In genomic region chrX:102933571-102934394, GRCm38 (mm10) we compare ENCODE assay signal across 9 mouse cellular contexts. TPM values are rescaled to one million over a fixed set of nuclear protein-coding genes. Genes with fewer than 3 reads are reported as not detected.
DNase-seq lines count a peak whose midpoint lies in the region; ATAC-seq and TF ChIP-seq lines count a peak whose summit lies in the region.
"Had no signal": no experiment of that assay in that cellular context is flagged by ENCODE, and none has a peak within 500 bp of the region (broad histone marks: within the 10 kb centered on the region; RNA-seq: fewer than 3 reads in every experiment).

No protein-coding gene starts in this region.

- H3K4me3 ChIP-seq in lung, adult 2 months (replicated peaks; ENCODE audit: extremely low read depth, low read depth, low read length), result peak overlapping the region; percentile 37
- peak overlapping the region; percentile 53 for H3K4me3 ChIP-seq in heart, embryonic 11.5 days (ENCODE audit: low read depth, low read length)
- peak overlapping the region; percentile 57 for H3K4me3 ChIP-seq in kidney, embryonic 16.5 days (ENCODE audit: low read length)
- peak overlapping the region; percentile 50 for H3K4me3 ChIP-seq in liver, embryonic 11.5 days (ENCODE audit: low read depth, low read length)
- H3K4me3 ChIP-seq in neural tube, embryonic 14.5 days (ENCODE audit: low read depth, low read length), result peak overlapping the region; percentile 47

- no peak for TF ChIP-seq CTCF in lung, adult 2 months (IDR thresholded peaks at IDR 0.05; ENCODE audit: insufficient read depth, low read length)

- H3K9ac ChIP-seq in heart, embryonic 11.5 days (ENCODE audit: low read depth, low read length), result peak overlapping the region; percentile 56; the same call in 1 of the 2 replicates
- H3K9ac ChIP-seq in kidney, embryonic 16.5 days (replicated peaks; ENCODE audit: low read length), result peak overlapping the region; percentile 68
- 0 out of 2 replicates have a peak overlapping the region, but pooled peaks have one; percentile 25 for H3K9ac ChIP-seq in liver, embryonic 11.5 days (ENCODE audit: low read depth, low read length)
- H3K9ac ChIP-seq in neural tube, embryonic 14.5 days (replicated peaks; ENCODE audit: low read depth, low read length), result peak overlapping the region; percentile 76

- H3K9me3 ChIP-seq in heart, embryonic 11.5 days (replicated peaks; ENCODE audit: control insufficient read depth, low read length), result no peaks in the 10 kb centered on the region
- H3K9me3 ChIP-seq in kidney, embryonic 16.5 days (ENCODE audit: low read length), result no peaks in the 10 kb centered on the region
- no peaks in the 10 kb centered on the region for H3K9me3 ChIP-seq in liver, embryonic 11.5 days (ENCODE audit: control insufficient read depth, low read length)
- H3K9me3 ChIP-seq in neural tube, embryonic 14.5 days (ENCODE audit: control insufficient read depth, low read length), result no peaks in the 10 kb centered on the region

- no peak for TF ChIP-seq POLR2A in lung, adult 2 months (IDR thresholded peaks at IDR 0.05; ENCODE audit: borderline replicate concordance, extremely low read depth, low read depth, low read length)

- H3K36me3 ChIP-seq in heart, embryonic 11.5 days (ENCODE audit: control insufficient read depth, insufficient read depth, low read length), result no peaks in the 10 kb centered on the region
- H3K36me3 ChIP-seq in kidney, embryonic 16.5 days (ENCODE audit: insufficient read depth, low read length), result no peaks in the 10 kb centered on the region
- H3K36me3 ChIP-seq in liver, embryonic 11.5 days (ENCODE audit: control insufficient read depth, insufficient read depth, low read length), result no peaks in the 10 kb centered on the region
- no peaks in the 10 kb centered on the region for H3K36me3 ChIP-seq in neural tube, embryonic 14.5 days (ENCODE audit: control insufficient read depth, insufficient read depth, low read length)

- H3K27ac ChIP-seq in heart, embryonic 11.5 days (ENCODE audit: low read depth, low read length), result no peak overlapping the region
- no peak overlapping the region for H3K27ac ChIP-seq in kidney, embryonic 16.5 days (ENCODE audit: low read length)
- no peak overlapping the region for H3K27ac ChIP-seq in liver, embryonic 11.5 days (ENCODE audit: low read depth, low read length)
- H3K27ac ChIP-seq in neural tube, embryonic 14.5 days (ENCODE audit: low read depth, low read length), result no peak overlapping the region

- H3K4me1 ChIP-seq in lung, adult 2 months (ENCODE audit: control insufficient read depth, insufficient read depth, low read length), result no peaks in the 10 kb centered on the region
- H3K4me1 ChIP-seq in heart, embryonic 11.5 days (ENCODE audit: control insufficient read depth, insufficient read depth, low read length), result no peaks in the 10 kb centered on the region
- no peaks in the 10 kb centered on the region for H3K4me1 ChIP-seq in kidney, embryonic 16.5 days (ENCODE audit: insufficient read depth, low read length)
- no peaks in the 10 kb centered on the region for H3K4me1 ChIP-seq in liver, embryonic 11.5 days (replicated peaks; ENCODE audit: control insufficient read depth, insufficient read depth, low read length)
- H3K4me1 ChIP-seq in neural tube, embryonic 14.5 days (ENCODE audit: control insufficient read depth, insufficient read depth, low read length), result no peaks in the 10 kb centered on the region

- H3K4me2 ChIP-seq in heart, embryonic 11.5 days, result peak overlapping the region; percentile 82
- H3K4me2 ChIP-seq in kidney, embryonic 16.5 days (replicated peaks; ENCODE audit: low read depth, low read length), result peak overlapping the region; percentile 76
- peak overlapping the region; percentile 70 for H3K4me2 ChIP-seq in liver, embryonic 11.5 days
- peak overlapping the region; percentile 52 for H3K4me2 ChIP-seq in neural tube, embryonic 14.5 days (ENCODE audit: low read depth, low read length)

- H3K27me3 ChIP-seq in heart, embryonic 11.5 days (ENCODE audit: control insufficient read depth, insufficient read depth, low read length), result peaks cover 18% of the 10 kb centered on the region
- H3K27me3 ChIP-seq in kidney, embryonic 16.5 days (ENCODE audit: insufficient read depth, low read length), result peaks cover 15% of the 10 kb centered on the region
- peaks cover 30% of the 10 kb centered on the region for H3K27me3 ChIP-seq in liver, embryonic 11.5 days (replicated peaks; ENCODE audit: control insufficient read depth, insufficient read depth, low read length)
- 0 out of 2 replicates have a peak, but pooled peaks cover 2% of the 10 kb centered on the region for H3K27me3 ChIP-seq in neural tube, embryonic 14.5 days (ENCODE audit: control insufficient read depth, insufficient read depth, low read length)

- peak; percentile 36 for DNase-seq in lung, adult 2 months
- DNase-seq in lung, postnatal 36 days, result no peak
- DNase-seq in liver, embryonic 11.5 days (ENCODE audit: low spot score), result peak; percentile 37
- DNase-seq in urinary bladder, postnatal 14 days (ENCODE audit: low spot score), result peak; percentile 29

- ATAC-seq in common myeloid progenitor, adult 5-6 weeks (replicated peaks; ENCODE audit: low read depth, poor library complexity, severe bottlenecking), result peak; percentile 74; the same call in 1 of the 2 replicates
- no peak for ATAC-seq in heart, embryonic 11.5 days (replicated peaks; ENCODE audit: insufficient number of reproducible peaks, low FRiP score, low TSS enrichment)
- peak; percentile 76 for ATAC-seq in kidney, embryonic 16.5 days (ENCODE audit: low FRiP score, low TSS enrichment)
- no peak for ATAC-seq in liver, embryonic 11.5 days (replicated peaks; ENCODE audit: low FRiP score)
- ATAC-seq in neural tube, embryonic 14.5 days (ENCODE audit: low read depth), result peak; percentile 84

- 34% methylated on average over 68 of the region's 68 CpGs for WGBS in lung, adult 2 months
- 27% methylated on average over 38 of the region's 68 CpGs for WGBS in heart, embryonic 11.5 days (ENCODE audit: insufficient replicate concordance)
- WGBS in kidney, embryonic 16.5 days, result 22% methylated on average over 52 of the region's 68 CpGs
- 19% methylated on average over 50 of the region's 68 CpGs for WGBS in liver, embryonic 11.5 days
- 19% methylated on average over 38 of the region's 68 CpGs for WGBS in neural tube, embryonic 14.5 days

RNA-seq across cellular contexts. Expression of gene 1700018G05Rik, which starts 5.6 kb away (rescaled TPM):
- polyA plus RNA-seq in lung, adult 2 months (2012; rRNA removed), result not detected in 2 replicates
- total RNA-seq in common myeloid progenitor, adult 5-6 weeks (2017), result not detected in 2 replicates
- not detected in 2 replicates for polyA plus RNA-seq in heart, embryonic 11.5 days (2014; fragmentation: Nextera tagmentation; extraction: Ambion mirVana)
- not detected in 2 replicates for polyA plus RNA-seq in kidney, embryonic 16.5 days (2015; fragmentation: Nextera tagmentation; extraction: Ambion mirVana)
- not detected in 2 replicates for polyA plus RNA-seq in liver, embryonic 11.5 days (2014; fragmentation: Nextera tagmentation; extraction: Ambion mirVana)
- not detected in 2 replicates for polyA plus RNA-seq in neural tube, embryonic 14.5 days (2014; fragmentation: Nextera tagmentation; extraction: Ambion mirVana)
- total RNA-seq: neutrophil, adult 5-6 weeks had no signal

RNA-seq across cellular contexts. Expression of gene 1700011M02Rik, which starts 25.1 kb away (rescaled TPM):
- polyA plus RNA-seq in lung, adult 2 months (2012; rRNA removed), result not detected in 2 replicates
- not detected in 2 replicates for total RNA-seq in common myeloid progenitor, adult 5-6 weeks (2017)
- polyA plus RNA-seq in heart, embryonic 11.5 days (2014; fragmentation: Nextera tagmentation; extraction: Ambion mirVana), result not detected in 2 replicates
- polyA plus RNA-seq in kidney, embryonic 16.5 days (2015; fragmentation: Nextera tagmentation; extraction: Ambion mirVana), result not detected in 2 replicates
- not detected in 2 replicates for polyA plus RNA-seq in liver, embryonic 11.5 days (2014; fragmentation: Nextera tagmentation; extraction: Ambion mirVana)
- not detected in 2 replicates for polyA plus RNA-seq in neural tube, embryonic 14.5 days (2014; fragmentation: Nextera tagmentation; extraction: Ambion mirVana)
- total RNA-seq: neutrophil, adult 5-6 weeks had no signal

RNA-seq across cellular contexts. Expression of gene Dmrtc1a, which starts 25.3 kb away (rescaled TPM):
- 0.53 and 1.2 TPM in 2 replicates for polyA plus RNA-seq in lung, adult 2 months (2012; rRNA removed)
- total RNA-seq in common myeloid progenitor, adult 5-6 weeks (2017), result not detected in 2 replicates
- 0.30 and 0.39 TPM in 2 replicates for polyA plus RNA-seq in heart, embryonic 11.5 days (2014; fragmentation: Nextera tagmentation; extraction: Ambion mirVana)
- polyA plus RNA-seq in kidney, embryonic 16.5 days (2015; fragmentation: Nextera tagmentation; extraction: Ambion mirVana), result 1.3 and 1.5 TPM in 2 replicates
- polyA plus RNA-seq in liver, embryonic 11.5 days (2014; fragmentation: Nextera tagmentation; extraction: Ambion mirVana), result 0.14 TPM in 1 of 2 replicates, not detected in the other
- 1.4 and 3.0 TPM in 2 replicates for polyA plus RNA-seq in neural tube, embryonic 14.5 days (2014; fragmentation: Nextera tagmentation; extraction: Ambion mirVana)
- total RNA-seq: neutrophil, adult 5-6 weeks had no signal

Comparison
In these comparisons a context has a peak if more than half of its experiments do, and no peak if none do; other contexts are left out.
1. ATAC-seq: peak in common myeloid progenitor, adult 5-6 weeks (single experiment), kidney, embryonic 16.5 days (single experiment) and neural tube, embryonic 14.5 days (single experiment); none in heart, embryonic 11.5 days (single experiment) and liver, embryonic 11.5 days (single experiment).
2. H3K9ac ChIP-seq: peak in every context shown above with its lines; median percentile 76 in neural tube, embryonic 14.5 days; 68 in kidney, embryonic 16.5 days; 56 in heart, embryonic 11.5 days; 25 in liver, embryonic 11.5 days.
3. Peak in every context shown above with its lines, with median percentiles within 50 percentile points of each other: H3K4me3 ChIP-seq and H3K4me2 ChIP-seq.